Mouse (Mus musculus): ENCODE results near the gene Dnajc5g. TPM values are rescaled to one million over a fixed set of nuclear protein-coding genes. Genes with fewer than 3 reads are reported as not detected.

Dnajc5g gene
- polyA plus RNA-seq, 1 experiment from 2014 or later, result not detected

DNA sequence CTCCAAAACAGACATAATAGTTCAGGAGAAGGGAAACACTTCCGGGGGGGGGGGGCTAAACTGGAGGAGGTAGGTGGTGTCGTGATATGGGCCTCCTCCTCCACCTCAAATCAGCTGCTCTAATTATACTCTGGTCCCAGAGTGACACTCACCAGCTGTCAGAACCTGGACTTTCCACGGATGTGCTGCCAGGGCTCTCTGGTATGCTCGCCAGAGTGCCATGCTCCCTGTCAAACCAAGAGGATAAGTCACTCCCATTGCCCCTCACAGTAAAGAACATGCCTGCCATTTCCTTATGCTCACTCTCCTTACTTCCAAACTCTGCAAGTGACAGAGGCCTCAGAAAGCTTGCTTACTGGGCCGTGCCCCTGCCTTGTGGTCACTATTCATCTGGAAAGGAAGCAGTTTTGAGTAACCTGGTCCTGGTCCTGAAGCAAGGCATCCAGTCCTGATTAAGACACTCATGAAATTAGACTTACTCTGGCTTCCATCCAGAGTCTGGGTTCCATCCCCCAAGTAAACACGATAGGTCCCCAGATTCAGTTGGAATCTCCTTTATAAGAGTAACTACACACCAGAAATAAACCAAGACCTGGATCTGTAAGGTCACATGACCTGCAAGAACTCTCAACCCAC lies 47.5 kb downstream of the Dnajc5g start:
- peak overlapping the region; percentile 62 for H3K27ac ChIP-seq
- peak overlapping the region; percentile 67 for H3K4me3 ChIP-seq (replicated peaks)
- peaks cover 10% of the 10 kb centered on the region; the same call in 1 of the 2 replicates for H3K4me1 ChIP-seq
- 31% methylated on average over 6 of the region's 6 CpGs for WGBS
- H3K9me3 ChIP-seq, result no peaks in the 10 kb centered on the region
- H3K27me3 ChIP-seq (replicated peaks), result no peaks in the 10 kb centered on the region
- peak overlapping the region; percentile 87 for H3K4me2 ChIP-seq
- peaks cover 22% of the 10 kb centered on the region; the same call in 1 of the 2 replicates for H3K36me3 ChIP-seq
- no peak for ATAC-seq (ENCODE audit: insufficient read depth, low FRiP score, low read depth)
- H3K9ac ChIP-seq, result peak overlapping the region; percentile 73; the same call in 1 of the 2 replicates

DNA sequence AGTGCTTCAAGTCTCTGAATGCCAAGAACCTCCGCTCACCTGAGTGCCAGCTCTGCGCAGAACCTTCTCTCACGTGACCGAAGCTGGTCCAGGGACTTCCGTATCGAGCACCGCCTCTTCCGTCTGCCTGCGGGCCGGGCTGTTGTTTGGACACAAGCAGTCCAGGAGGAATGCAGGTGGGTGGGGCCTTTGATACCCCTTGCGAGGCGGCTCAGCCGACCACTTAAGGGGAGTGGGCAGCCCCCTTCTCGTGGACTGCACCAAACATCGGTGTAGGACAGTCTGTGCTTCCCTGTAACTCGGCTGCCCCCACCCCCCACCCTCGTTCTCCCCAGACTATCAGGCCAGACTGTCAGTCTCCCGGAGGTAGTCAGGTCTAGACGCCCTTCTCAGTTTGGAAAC lies 48.1 kb downstream of the Dnajc5g start, which contains the start of gene Mpv17:
Gene Mpv17, minus strand, starts transcription at position 100 of the 402 bp plus-strand sequence.
- peak within 1 kb of the TSS; percentile 62 for H3K27ac ChIP-seq
- H3K4me2 ChIP-seq, result peak within 1 kb of the TSS; percentile 87
- peaks cover 10% of the 10 kb centered on the region; the same call in 1 of the 2 replicates for H3K4me1 ChIP-seq
- WGBS, result 1% methylated on average over 19 of the region's 19 CpGs
- no peaks in the 10 kb centered on the region for H3K27me3 ChIP-seq (replicated peaks)
- H3K9me3 ChIP-seq, result no peaks in the 10 kb centered on the region
- peak within 1 kb of the TSS; percentile 73 for H3K9ac ChIP-seq
- peak; percentile 92 for ATAC-seq (ENCODE audit: insufficient read depth, low FRiP score, low read depth)
- peak within 1 kb of the TSS; percentile 67 for H3K4me3 ChIP-seq (replicated peaks)
- peaks cover 27% of the 10 kb centered on the region; the same call in 1 of the 2 replicates for H3K36me3 ChIP-seq

Other genes with a start within 250 kb of the Dnajc5g start
- 86.3 and 94.0 TPM in 2 replicates for gene Tmem214, start 238.3 kb upstream of the Dnajc5g start, polyA plus RNA-seq (2015; fragmentation: Nextera tagmentation; extraction: Ambion mirVana)
- 15.9 and 23.1 TPM in 2 replicates for gene Agbl5, start 217.6 kb upstream of the Dnajc5g start, polyA plus RNA-seq (2015; fragmentation: Nextera tagmentation; extraction: Ambion mirVana)
- gene Ost4, start 198.5 kb upstream of the Dnajc5g start, polyA plus RNA-seq (2015; fragmentation: Nextera tagmentation; extraction: Ambion mirVana), result 443 and 450 TPM in 2 replicates
- gene Emilin1, start 192.9 kb upstream of the Dnajc5g start, polyA plus RNA-seq (2015; fragmentation: Nextera tagmentation; extraction: Ambion mirVana), result 252 and 255 TPM in 2 replicates
- 21.0 and 25.5 TPM in 2 replicates for gene Khk, start 184.9 kb upstream of the Dnajc5g start, polyA plus RNA-seq (2015; fragmentation: Nextera tagmentation; extraction: Ambion mirVana)
- gene Cgref1, start 160.7 kb upstream of the Dnajc5g start, polyA plus RNA-seq (2015; fragmentation: Nextera tagmentation; extraction: Ambion mirVana), result 11.7 and 14.8 TPM in 2 replicates
- 135 and 147 TPM in 2 replicates for gene Preb, start 145.9 kb upstream of the Dnajc5g start, polyA plus RNA-seq (2015; fragmentation: Nextera tagmentation; extraction: Ambion mirVana)
- 0.74 and 1.0 TPM in 2 replicates for gene Tcf23, start 137.6 kb upstream of the Dnajc5g start, polyA plus RNA-seq (2015; fragmentation: Nextera tagmentation; extraction: Ambion mirVana)
- 151 and 157 TPM in 2 replicates for gene Atraid, start 58.0 kb upstream of the Dnajc5g start, polyA plus RNA-seq (2015; fragmentation: Nextera tagmentation; extraction: Ambion mirVana)
- 8.9 and 10.4 TPM in 2 replicates for gene Slc5a6, start 57.4 kb upstream of the Dnajc5g start, polyA plus RNA-seq (2015; fragmentation: Nextera tagmentation; extraction: Ambion mirVana)
- gene Cad, start 51.5 kb upstream of the Dnajc5g start, polyA plus RNA-seq (2015; fragmentation: Nextera tagmentation; extraction: Ambion mirVana), result 23.0 and 26.7 TPM in 2 replicates
- gene Slc30a3, start 2.0 kb downstream of the Dnajc5g start, polyA plus RNA-seq (2015; fragmentation: Nextera tagmentation; extraction: Ambion mirVana), result 0.26 and 0.37 TPM in 2 replicates
- 0.62 TPM in 1 of 2 replicates, not detected in the other for gene Trim54, start 10.4 kb downstream of the Dnajc5g start, polyA plus RNA-seq (2015; fragmentation: Nextera tagmentation; extraction: Ambion mirVana)
- not detected in 2 replicates for gene Ucn, start 32.5 kb downstream of the Dnajc5g start, polyA plus RNA-seq (2015; fragmentation: Nextera tagmentation; extraction: Ambion mirVana)
- 58.8 and 63.0 TPM in 2 replicates for gene Mpv17, start 48.0 kb downstream of the Dnajc5g start, polyA plus RNA-seq (2015; fragmentation: Nextera tagmentation; extraction: Ambion mirVana)
- 0.68 and 1.8 TPM in 2 replicates for gene Gm29609, start 73.6 kb downstream of the Dnajc5g start, polyA plus RNA-seq (2015; fragmentation: Nextera tagmentation; extraction: Ambion mirVana)
- gene Gtf3c2, start 73.9 kb downstream of the Dnajc5g start, polyA plus RNA-seq (2015; fragmentation: Nextera tagmentation; extraction: Ambion mirVana), result 53.4 and 69.6 TPM in 2 replicates
- 115 and 132 TPM in 2 replicates for gene Snx17, start 86.9 kb downstream of the Dnajc5g start, polyA plus RNA-seq (2015; fragmentation: Nextera tagmentation; extraction: Ambion mirVana)
- 60.3 and 68.3 TPM in 2 replicates for gene Eif2b4, start 87.1 kb downstream of the Dnajc5g start, polyA plus RNA-seq (2015; fragmentation: Nextera tagmentation; extraction: Ambion mirVana)
- 8.6 and 9.8 TPM in 2 replicates for gene Zfp513, start 96.0 kb downstream of the Dnajc5g start, polyA plus RNA-seq (2015; fragmentation: Nextera tagmentation; extraction: Ambion mirVana)
- 124 and 125 TPM in 2 replicates for gene Ppm1g, start 114.4 kb downstream of the Dnajc5g start, polyA plus RNA-seq (2015; fragmentation: Nextera tagmentation; extraction: Ambion mirVana)
- gene Nrbp1, start 134.6 kb downstream of the Dnajc5g start, polyA plus RNA-seq (2015; fragmentation: Nextera tagmentation; extraction: Ambion mirVana), result 140 and 141 TPM in 2 replicates
- 0.44 and 0.53 TPM in 2 replicates for gene Gm9970, start 134.9 kb downstream of the Dnajc5g start, polyA plus RNA-seq (2015; fragmentation: Nextera tagmentation; extraction: Ambion mirVana)
- gene Krtcap3, start 145.4 kb downstream of the Dnajc5g start, polyA plus RNA-seq (2015; fragmentation: Nextera tagmentation; extraction: Ambion mirVana), result 65.4 and 66.6 TPM in 2 replicates
- 27.2 and 31.1 TPM in 2 replicates for gene Ift172, start 184.8 kb downstream of the Dnajc5g start, polyA plus RNA-seq (2015; fragmentation: Nextera tagmentation; extraction: Ambion mirVana)
- gene Fndc4, start 189.8 kb downstream of the Dnajc5g start, polyA plus RNA-seq (2015; fragmentation: Nextera tagmentation; extraction: Ambion mirVana), result 38.3 and 38.6 TPM in 2 replicates
- gene Gckr, start 191.2 kb downstream of the Dnajc5g start, polyA plus RNA-seq (2015; fragmentation: Nextera tagmentation; extraction: Ambion mirVana), result 0.86 and 1.4 TPM in 2 replicates

Measured in stomach, embryonic 15.5 days (tissue).